Comparison of ENCODE assay signal across 8 mouse cellular contexts in the genomic region with DNA sequence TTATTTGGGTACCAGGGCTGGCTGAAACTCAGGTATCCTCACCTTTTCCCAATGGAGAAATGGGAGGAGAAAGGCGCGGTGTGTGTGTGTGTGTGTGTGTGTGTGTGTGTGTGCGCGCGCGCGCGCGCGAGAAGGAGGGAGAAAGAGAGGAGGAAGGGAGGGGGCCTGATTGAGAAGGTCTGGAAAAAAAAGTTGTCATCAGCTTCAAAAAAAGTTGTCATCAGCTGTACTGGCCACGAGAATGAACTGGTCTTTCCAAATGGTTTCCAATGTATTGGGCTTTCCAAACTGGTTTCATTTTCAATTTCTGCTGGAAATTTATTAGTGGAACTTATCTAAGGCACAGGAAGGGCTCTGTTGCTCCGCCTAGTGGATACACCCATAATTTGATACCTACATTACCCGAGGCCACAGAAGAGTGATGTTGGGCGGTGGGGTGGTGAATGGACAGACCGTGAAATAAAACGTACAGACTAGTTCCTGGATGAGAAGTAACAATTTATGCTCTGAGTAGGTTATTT. TPM values are rescaled to one million over a fixed set of nuclear protein-coding genes. Genes with fewer than 3 reads are reported as not detected.
A peak's percentile ranks its signal among the peaks of the same experiment; 100 is the strongest.
DNase-seq lines count a peak whose midpoint lies in the region; ATAC-seq lines count a peak whose summit lies in the region.

No protein-coding gene starts in this region.

- peaks cover 21% of the 10 kb centered on the region for H3K36me3 ChIP-seq in megakaryocyte, embryonic 14.5 days (replicated peaks; ENCODE audit: low read length)

- H3K4me3 ChIP-seq in megakaryocyte, embryonic 14.5 days (replicated peaks), result peak overlapping the region; percentile 95

- H3K27me3 ChIP-seq in megakaryocyte, embryonic 14.5 days (replicated peaks), result no peaks in the 10 kb centered on the region

- peaks cover 34% of the 10 kb centered on the region for H3K4me1 ChIP-seq in megakaryocyte, embryonic 14.5 days

- peak; percentile 89 for ATAC-seq in inflammation-experienced regulatory T-cells, adult 6 months

- DNase-seq in ovary, adult 18-20 months (ENCODE audit: low spot score), result peak; percentile 29
- DNase-seq in ovary, postnatal 10 days (ENCODE audit: low spot score), result no peak
- peak; percentile 86 for DNase-seq in embryo, embryonic 10 days (ENCODE audit: low spot score)
- DNase-seq in gastrocnemius, postnatal 10 days, result peak; percentile 38
- DNase-seq in left cerebral cortex, adult 8-10 months (ENCODE audit: low spot score in 2 of 2), result peak; percentile 31 to 42
- peak; percentile 23 to 28 for DNase-seq in right cerebral cortex, postnatal 36 days (ENCODE audit: low spot score in 2 of 2)

- H3K9me3 ChIP-seq in megakaryocyte, embryonic 14.5 days, result peaks cover 16% of the 10 kb centered on the region

RNA-seq across cellular contexts. Expression of gene Ube2l6, which starts 0.5 kb away (rescaled TPM):
- 10 to 100 TPM in 1 of 2 experiments, 1 to 10 TPM in 1; 7.2 to 10.0 TPM for total RNA-seq in gastrocnemius, postnatal 10 days (2021)
- polyA plus RNA-seq in inflammation-experienced regulatory T-cells, adult 6 months (2017; shearing (Covaris generic)), result 10 to 100 TPM; 92.1 to 96.3 (median 93.4) TPM
- 1 to 10 TPM; 7.3 to 8.4 (median 7.6) TPM for total RNA-seq in left cerebral cortex, adult 8-10 months (2022)
- polyA plus RNA-seq in megakaryocyte, embryonic 14.5 days (2012; ENCODE audit: insufficient read depth, low replicate concordance), result 4.4 and 5.9 TPM in 2 replicates

RNA-seq across cellular contexts. Expression of gene Smtnl1, which starts 23.4 kb away (rescaled TPM):
- total RNA-seq in gastrocnemius, postnatal 10 days (2021), result 10 to 100 TPM; 64.0 to 71.1 TPM
- not detected for polyA plus RNA-seq in inflammation-experienced regulatory T-cells, adult 6 months (2017; shearing (Covaris generic))
- not detected for total RNA-seq in left cerebral cortex, adult 8-10 months (2022)
- 0.07 TPM in 1 of 2 replicates, not detected in the other for polyA plus RNA-seq in megakaryocyte, embryonic 14.5 days (2012; ENCODE audit: insufficient read depth, low replicate concordance)

RNA-seq across cellular contexts. Expression of gene Serping1, which starts 23.9 kb away (rescaled TPM):
- total RNA-seq in gastrocnemius, postnatal 10 days (2021), result 10 to 100 TPM; 74.7 to 84.1 TPM
- polyA plus RNA-seq in inflammation-experienced regulatory T-cells, adult 6 months (2017; shearing (Covaris generic)), result under 1 TPM in 1 of 3 experiments, not detected in 2; 0.20 TPM
- total RNA-seq in left cerebral cortex, adult 8-10 months (2022), result 1 to 10 TPM; 6.6 to 9.6 (median 7.8) TPM
- not detected in 2 replicates for polyA plus RNA-seq in megakaryocyte, embryonic 14.5 days (2012; ENCODE audit: insufficient read depth, low replicate concordance)

RNA-seq across cellular contexts. Expression of gene Timm10, which starts 27.7 kb away (rescaled TPM):
- 10 to 100 TPM; 42.9 to 46.1 TPM for total RNA-seq in gastrocnemius, postnatal 10 days (2021)
- 10 to 100 TPM; 25.4 to 39.8 (median 38.8) TPM for polyA plus RNA-seq in inflammation-experienced regulatory T-cells, adult 6 months (2017; shearing (Covaris generic))
- total RNA-seq in left cerebral cortex, adult 8-10 months (2022), result 10 to 100 TPM; 45.2 to 52.3 (median 46.5) TPM
- 9.7 TPM in 1 of 2 replicates, not detected in the other for polyA plus RNA-seq in megakaryocyte, embryonic 14.5 days (2012; ENCODE audit: insufficient read depth, low replicate concordance)

RNA-seq across cellular contexts. Expression of gene Slc43a1, which starts 39.5 kb away (rescaled TPM):
- 1 to 10 TPM; 6.4 to 6.7 TPM for total RNA-seq in gastrocnemius, postnatal 10 days (2021)
- 1 to 10 TPM; 1.9 to 9.1 (median 5.9) TPM for polyA plus RNA-seq in inflammation-experienced regulatory T-cells, adult 6 months (2017; shearing (Covaris generic))
- total RNA-seq in left cerebral cortex, adult 8-10 months (2022), result under 1 TPM in 2 of 4 experiments, not detected in 2; 0.09 to 0.20 TPM
- 1.8 and 5.0 TPM in 2 replicates for polyA plus RNA-seq in megakaryocyte, embryonic 14.5 days (2012; ENCODE audit: insufficient read depth, low replicate concordance)

Comparison
In these comparisons a context has a peak if more than half of its experiments do, and no peak if none do; other contexts are left out.
1. RNA of gene Smtnl1, which starts 23.4 kb away (total RNA-seq): 64.0 to 71.1 TPM in gastrocnemius, postnatal 10 days; not detected in left cerebral cortex, adult 8-10 months; every median in the first group is over 10 times any median in the second.
2. RNA of gene Serping1, which starts 23.9 kb away (total RNA-seq): 74.7 to 84.1 TPM in gastrocnemius, postnatal 10 days; 6.6 to 9.6 TPM in left cerebral cortex, adult 8-10 months; every median in the first group is over 4 times any median in the second.